In genomic region chr11:105345284-105345683, GRCm38 (mm10) we compare ENCODE assay signal across 9 mouse cellular contexts. TPM values are rescaled to one million over a fixed set of nuclear protein-coding genes. Genes with fewer than 3 reads are reported as not detected.
DNase-seq lines count a peak whose midpoint lies in the region; TF ChIP-seq lines count a peak whose summit lies in the region.
"Had no signal": no experiment of that assay in that cellular context is flagged by ENCODE, and none has a peak within 500 bp of the region (broad histone marks: within the 10 kb centered on the region; RNA-seq: fewer than 3 reads in every experiment).

No protein-coding gene starts in this region.

- TF ChIP-seq CTCF in kidney, adult 2 months (conservative IDR thresholded peaks at IDR 0.05; ENCODE audit: insufficient read depth, insufficient read length, low read depth, low read length): peak; percentile 66
- TF ChIP-seq CTCF in E14TG2a.4 (conservative IDR thresholded peaks at IDR 0.05; ENCODE audit: low read length): peak; percentile 67

- no peaks in the 10 kb centered on the region for H3K36me3 ChIP-seq in kidney, adult 2 months (ENCODE audit: control insufficient read depth, insufficient read depth, low read length)
- H3K36me3 ChIP-seq in E14TG2a.4 (ENCODE audit: insufficient read depth, low read length): no peaks in the 10 kb centered on the region

- no peaks in the 10 kb centered on the region for H3K4me1 ChIP-seq in kidney, adult 2 months (ENCODE audit: control insufficient read depth, insufficient read depth, low read length)
- peaks cover 30% of the 10 kb centered on the region for H3K4me1 ChIP-seq in E14TG2a.4 (replicated peaks; ENCODE audit: low read depth, low read length)
- H3K4me1 ChIP-seq: hindbrain, embryonic 12.5 days had no signal

- WGBS in kidney, adult 2 months: 82% methylated on average over 2 of the region's 2 CpGs

- no peaks in the 10 kb centered on the region for H3K27me3 ChIP-seq in kidney, adult 2 months (replicated peaks; ENCODE audit: control insufficient read depth, insufficient read depth, low read length)
- H3K27me3 ChIP-seq in E14TG2a.4 (ENCODE audit: insufficient read depth, low read length): peaks cover 13% of the 10 kb centered on the region; the same call in 1 of the 2 replicates
- H3K27me3 ChIP-seq: hindbrain, embryonic 12.5 days had no signal

- H3K9me3 ChIP-seq in E14TG2a.4 (ENCODE audit: low read length): no peaks in the 10 kb centered on the region
- H3K9me3 ChIP-seq: hindbrain, embryonic 12.5 days had no signal

- TF ChIP-seq POLR2A in kidney, adult 2 months (IDR thresholded peaks at IDR 0.05; ENCODE audit: low read depth, low read length): no peak

- H3K27ac ChIP-seq in kidney, adult 2 months (ENCODE audit: insufficient read depth, low read depth, low read length): no peak overlapping the region
- H3K27ac ChIP-seq: hindbrain, embryonic 12.5 days had no signal

- no peak overlapping the region for H3K4me3 ChIP-seq in kidney, adult 2 months (ENCODE audit: insufficient read depth, low read depth, low read length)
- H3K4me3 ChIP-seq in E14TG2a.4 (replicated peaks; ENCODE audit: low read length): no peak overlapping the region
- H3K4me3 ChIP-seq: hindbrain, embryonic 12.5 days had no signal

- peak; percentile 54 for DNase-seq in kidney, adult 2 months
- no peak for DNase-seq in kidney, adult 11 months
- DNase-seq in adipocyte (ENCODE audit: low spot score) (peak; percentile 34), MN1 (ENCODE audit: low spot score) (no peak)
- DNase-seq in lung, postnatal 10 days: peak; percentile 69
- DNase-seq in frontal cortex, postnatal 36 days (ENCODE audit: low spot score in 2 of 2): no peak
- DNase-seq in frontal cortex, postnatal 10 days (ENCODE audit: low spot score in 2 of 2): no peak

RNA-seq across cellular contexts. Expression of gene Mrc2, which starts 52.8 kb away (rescaled TPM):
- polyA plus RNA-seq in kidney, adult 2 months (2012; rRNA removed): 23.7 and 28.3 TPM in 2 replicates

Comparison
In these comparisons a context has a peak if more than half of its experiments do, and no peak if none do; other contexts are left out.
1. DNase-seq: peak in kidney, adult 2 months (single experiment), adipocyte (single experiment) and lung, postnatal 10 days (single experiment); none in kidney, adult 11 months (single experiment), frontal cortex, postnatal 36 days (0 of 2), MN1 (single experiment) and frontal cortex, postnatal 10 days (0 of 2).